Comparison of ENCODE assay signal across 17 mouse cellular contexts in genomic region chr6:52246916-52247315, GRCm38 (mm10). TPM values are rescaled to one million over a fixed set of nuclear protein-coding genes. Genes with fewer than 3 reads are reported as not detected.
DNase-seq lines count a peak whose midpoint lies in the region; ATAC-seq and TF ChIP-seq lines count a peak whose summit lies in the region.
"Had no signal": no experiment of that assay in that cellular context is flagged by ENCODE, and none has a peak within 500 bp of the region (broad histone marks: within the 10 kb centered on the region; RNA-seq: fewer than 3 reads in every experiment).

No protein-coding gene starts in this region.

- ATAC-seq in limb, embryonic 11.5 days (ENCODE audit: insufficient number of reproducible peaks, low FRiP score, low TSS enrichment, low read depth) = no peak
- ATAC-seq in neural tube, embryonic 15.5 days (ENCODE audit: low FRiP score) = no peak
- ATAC-seq in activated CD4-positive, CD25-positive, alpha-beta regulatory T cell, adult 4 months = no peak
- ATAC-seq: forebrain, postnatal 0 days had no signal

- 66% methylated on average over 3 of the region's 3 CpGs for WGBS in kidney, adult 2 months
- 3% methylated on average over 3 of the region's 3 CpGs for WGBS in limb, embryonic 11.5 days
- 15% methylated on average over 3 of the region's 3 CpGs for WGBS in neural tube, embryonic 15.5 days

- TF ChIP-seq POLR2A in kidney, adult 2 months (IDR thresholded peaks at IDR 0.05; ENCODE audit: low read depth, low read length) = no peak

- H3K27me3 ChIP-seq in kidney, adult 2 months (replicated peaks; ENCODE audit: control insufficient read depth, insufficient read depth, low read length) = peaks cover 3% of the 10 kb centered on the region; the same call in 1 of the 2 replicates
- H3K27me3 ChIP-seq in limb, embryonic 11.5 days (ENCODE audit: control insufficient read depth, insufficient read depth, low read length) = peaks cover 4% of the 10 kb centered on the region; the same call in 1 of the 2 replicates
- peaks cover 82% of the 10 kb centered on the region for H3K27me3 ChIP-seq in neural tube, embryonic 15.5 days (replicated peaks)

- no peak for TF ChIP-seq CTCF in kidney, adult 2 months (conservative IDR thresholded peaks at IDR 0.05; ENCODE audit: insufficient read depth, insufficient read length, low read depth, low read length)

- no peaks in the 10 kb centered on the region for H3K9me3 ChIP-seq in limb, embryonic 11.5 days (ENCODE audit: control insufficient read depth, low read length)
- H3K9me3 ChIP-seq in neural tube, embryonic 15.5 days (replicated peaks) = no peaks in the 10 kb centered on the region
- H3K9me3 ChIP-seq: heart, embryonic 15.5 days; hindbrain, embryonic 10.5 days; liver, embryonic 15.5 days had no signal

- no peak overlapping the region for H3K27ac ChIP-seq in kidney, adult 2 months (ENCODE audit: insufficient read depth, low read depth, low read length)
- peak overlapping the region; percentile 99 for H3K27ac ChIP-seq in limb, embryonic 11.5 days (replicated peaks; ENCODE audit: low read depth, low read length)
- peak overlapping the region; percentile 76 for H3K27ac ChIP-seq in neural tube, embryonic 15.5 days (replicated peaks)
- H3K27ac ChIP-seq: heart, embryonic 15.5 days; hindbrain, embryonic 10.5 days; liver, embryonic 15.5 days had no signal

- H3K4me2 ChIP-seq in limb, embryonic 11.5 days (ENCODE audit: low read depth, severe bottlenecking) = peak overlapping the region; percentile 83
- H3K4me2 ChIP-seq in neural tube, embryonic 15.5 days = peak overlapping the region; percentile 50
- H3K4me2 ChIP-seq: heart, embryonic 15.5 days; liver, embryonic 15.5 days had no signal

- H3K36me3 ChIP-seq in kidney, adult 2 months (ENCODE audit: control insufficient read depth, insufficient read depth, low read length) = no peaks in the 10 kb centered on the region
- H3K36me3 ChIP-seq in limb, embryonic 11.5 days (ENCODE audit: control insufficient read depth, insufficient read depth, low read length) = no peaks in the 10 kb centered on the region
- no peaks in the 10 kb centered on the region for H3K36me3 ChIP-seq in neural tube, embryonic 15.5 days
- H3K36me3 ChIP-seq: heart, embryonic 15.5 days; hindbrain, embryonic 10.5 days; liver, embryonic 15.5 days had no signal

- peak overlapping the region; percentile 100 for H3K9ac ChIP-seq in limb, embryonic 11.5 days (ENCODE audit: low read length)
- H3K9ac ChIP-seq in neural tube, embryonic 15.5 days (replicated peaks) = no peak overlapping the region
- H3K9ac ChIP-seq: forebrain, postnatal 0 days; heart, embryonic 15.5 days; liver, embryonic 15.5 days had no signal

- H3K4me1 ChIP-seq in kidney, adult 2 months (ENCODE audit: control insufficient read depth, insufficient read depth, low read length) = no peaks in the 10 kb centered on the region
- H3K4me1 ChIP-seq in limb, embryonic 11.5 days (ENCODE audit: control insufficient read depth, insufficient read depth, low read length) = peaks cover 17% of the 10 kb centered on the region
- H3K4me1 ChIP-seq in neural tube, embryonic 15.5 days = 0 out of 2 replicates have a peak, but pooled peaks cover 4% of the 10 kb centered on the region
- H3K4me1 ChIP-seq: liver, embryonic 15.5 days had no signal

- no peak for DNase-seq in kidney, adult 2 months
- no peak for DNase-seq in kidney, adult 11 months
- peak; percentile 19 for DNase-seq in urinary bladder, postnatal 25 days (ENCODE audit: low spot score)
- no peak for DNase-seq in urinary bladder, postnatal 14 days (ENCODE audit: low spot score)
- DNase-seq in limb, embryonic 11.5 days (ENCODE audit: low spot score) = peak; percentile 57
- no peak for DNase-seq in spleen, postnatal 4 days (ENCODE audit: low spot score in 2 of 2)
- DNase-seq: cerebellum, postnatal 25 days; forebrain, postnatal 0 days; lung, postnatal 10 days; right cerebral cortex, postnatal 14 days had no signal

- peak overlapping the region; percentile 47 for H3K4me3 ChIP-seq in kidney, adult 2 months (ENCODE audit: insufficient read depth, low read depth, low read length)
- peak overlapping the region; percentile 99 for H3K4me3 ChIP-seq in limb, embryonic 11.5 days (ENCODE audit: low read depth, low read length)
- peak overlapping the region; percentile 40 for H3K4me3 ChIP-seq in neural tube, embryonic 15.5 days (replicated peaks)
- H3K4me3 ChIP-seq: erythroblast, embryonic 14.5 days; heart, embryonic 15.5 days; hindbrain, embryonic 10.5 days; liver, embryonic 15.5 days had no signal

RNA-seq across cellular contexts. Expression of gene Hoxa11, which starts 1.3 kb away (rescaled TPM):
- 3.7 TPM in 2 replicates for polyA plus RNA-seq in kidney, adult 2 months (2012; rRNA removed)
- 66.3 and 78.0 TPM in 2 replicates for polyA plus RNA-seq in limb, embryonic 11.5 days (2014; fragmentation: Nextera tagmentation; extraction: Ambion mirVana)
- 4.3 and 9.6 TPM in 2 replicates for polyA plus RNA-seq in neural tube, embryonic 15.5 days (2015; fragmentation: Nextera tagmentation; extraction: Ambion mirVana)
- polyA plus RNA-seq in activated CD4-positive, CD25-positive, alpha-beta regulatory T cell, adult 4 months (2017; shearing (Covaris generic)) = not detected
- polyA plus RNA-seq: CD4-positive, CD25-positive, alpha-beta regulatory T cell, adult 4 months; erythroblast, embryonic 14.5 days; forebrain, postnatal 0 days; heart, embryonic 15.5 days; hindbrain, embryonic 10.5 days; liver, embryonic 15.5 days had no signal

RNA-seq across cellular contexts. Expression of gene Hoxa10, which starts 6.3 kb away (rescaled TPM):
- polyA plus RNA-seq in kidney, adult 2 months (2012; rRNA removed) = 34.0 and 34.4 TPM in 2 replicates
- polyA plus RNA-seq in limb, embryonic 11.5 days (2014; fragmentation: Nextera tagmentation; extraction: Ambion mirVana) = 274 and 278 TPM in 2 replicates
- 48.9 and 69.7 TPM in 2 replicates for polyA plus RNA-seq in neural tube, embryonic 15.5 days (2015; fragmentation: Nextera tagmentation; extraction: Ambion mirVana)
- polyA plus RNA-seq in activated CD4-positive, CD25-positive, alpha-beta regulatory T cell, adult 4 months (2017; shearing (Covaris generic)) = not detected
- polyA plus RNA-seq: CD4-positive, CD25-positive, alpha-beta regulatory T cell, adult 4 months; erythroblast, embryonic 14.5 days; forebrain, postnatal 0 days; hindbrain, embryonic 10.5 days had no signal

RNA-seq across cellular contexts. Expression of gene Hoxa13, which starts 13.8 kb away (rescaled TPM):
- not detected in 2 replicates for polyA plus RNA-seq in kidney, adult 2 months (2012; rRNA removed)
- polyA plus RNA-seq in limb, embryonic 11.5 days (2014; fragmentation: Nextera tagmentation; extraction: Ambion mirVana) = 25.1 and 29.7 TPM in 2 replicates
- polyA plus RNA-seq in neural tube, embryonic 15.5 days (2015; fragmentation: Nextera tagmentation; extraction: Ambion mirVana) = 0.08 and 0.26 TPM in 2 replicates
- not detected for polyA plus RNA-seq in activated CD4-positive, CD25-positive, alpha-beta regulatory T cell, adult 4 months (2017; shearing (Covaris generic))
- polyA plus RNA-seq: CD4-positive, CD25-positive, alpha-beta regulatory T cell, adult 4 months; erythroblast, embryonic 14.5 days; forebrain, postnatal 0 days; heart, embryonic 15.5 days; hindbrain, embryonic 10.5 days; liver, embryonic 15.5 days had no signal

RNA-seq across cellular contexts. Expression of gene Hoxa9, which starts 16.0 kb away (rescaled TPM):
- 36.0 and 63.1 TPM in 2 replicates for polyA plus RNA-seq in kidney, adult 2 months (2012; rRNA removed)
- 86.7 and 90.5 TPM in 2 replicates for polyA plus RNA-seq in limb, embryonic 11.5 days (2014; fragmentation: Nextera tagmentation; extraction: Ambion mirVana)
- 64.3 and 77.5 TPM in 2 replicates for polyA plus RNA-seq in neural tube, embryonic 15.5 days (2015; fragmentation: Nextera tagmentation; extraction: Ambion mirVana)
- under 1 TPM in 1 of 2 experiments, not detected in 1; 0.11 TPM for polyA plus RNA-seq in activated CD4-positive, CD25-positive, alpha-beta regulatory T cell, adult 4 months (2017; shearing (Covaris generic))
- polyA plus RNA-seq: erythroblast, embryonic 14.5 days; forebrain, postnatal 0 days; hindbrain, embryonic 10.5 days had no signal

RNA-seq across cellular contexts. Expression of gene Hoxa7, which starts 25.3 kb away (rescaled TPM):
- polyA plus RNA-seq in kidney, adult 2 months (2012; rRNA removed) = 44.1 and 45.9 TPM in 2 replicates
- polyA plus RNA-seq in limb, embryonic 11.5 days (2014; fragmentation: Nextera tagmentation; extraction: Ambion mirVana) = 14.7 and 16.2 TPM in 2 replicates
- polyA plus RNA-seq in neural tube, embryonic 15.5 days (2015; fragmentation: Nextera tagmentation; extraction: Ambion mirVana) = 86.8 and 109 TPM in 2 replicates
- polyA plus RNA-seq in activated CD4-positive, CD25-positive, alpha-beta regulatory T cell, adult 4 months (2017; shearing (Covaris generic)) = not detected
- polyA plus RNA-seq: CD4-positive, CD25-positive, alpha-beta regulatory T cell, adult 4 months; forebrain, postnatal 0 days; hindbrain, embryonic 10.5 days had no signal

Comparison
In these comparisons a context has a peak if more than half of its experiments do, and no peak if none do; other contexts are left out.
1. DNase-seq: peak in urinary bladder, postnatal 25 days (single experiment) and limb, embryonic 11.5 days (single experiment); none in kidney, adult 2 months (single experiment), kidney, adult 11 months (single experiment), urinary bladder, postnatal 14 days (single experiment) and spleen, postnatal 4 days (0 of 2).
2. H3K4me3 ChIP-seq: peak in every context shown above with its lines; median percentile 99 in limb, embryonic 11.5 days; 47 in kidney, adult 2 months; 40 in neural tube, embryonic 15.5 days.
3. RNA of gene Hoxa10, which starts 6.3 kb away (polyA plus RNA-seq): 274 to 278 TPM in limb, embryonic 11.5 days, 48.9 to 69.7 TPM in neural tube, embryonic 15.5 days and 34.0 to 34.4 TPM in kidney, adult 2 months; not detected in activated CD4-positive, CD25-positive, alpha-beta regulatory T cell, adult 4 months; every median in the first group is over 10 times any median in the second.
4. RNA of gene Hoxa13, which starts 13.8 kb away (polyA plus RNA-seq): 25.1 to 29.7 TPM in limb, embryonic 11.5 days; 0.08 to 0.26 TPM in neural tube, embryonic 15.5 days, not detected in kidney, adult 2 months and not detected in activated CD4-positive, CD25-positive, alpha-beta regulatory T cell, adult 4 months; every median in the first group is over 10 times any median in the second.